Mouse (Mus musculus): ENCODE data around the gene Eif3k. TPM values are rescaled to one million over a fixed set of nuclear protein-coding genes. Genes with fewer than 3 reads are reported as not detected.

Eif3k gene
- polyA plus RNA-seq, 1 experiment from 2014 or later, result 282 TPM

- Histone ChIP-seq H3K4me3 (ENCODE audit: low read depth, low read length) (no peak overlapping the region), H3K27me3 (replicated peaks; ENCODE audit: control insufficient read depth, insufficient read depth, low read length) (no peaks in the 10 kb centered on the region), H3K36me3 (ENCODE audit: control insufficient read depth, insufficient read depth) (peaks cover 3% of the 10 kb centered on the region; the same call in 1 of the 2 replicates), H3K4me1 (replicated peaks; ENCODE audit: control insufficient read depth, insufficient read depth, low read length) (peaks cover 29% of the 10 kb centered on the region), H3K4me2 (replicated peaks; ENCODE audit: low read depth) (peak overlapping the region; percentile 45), H3K27ac (ENCODE audit: low read depth, low read length) (peak overlapping the region; percentile 94), H3K9me3 (ENCODE audit: control insufficient read depth) (no peaks in the 10 kb centered on the region), H3K9ac (ENCODE audit: low read depth, low read length) (peak overlapping the region; percentile 24; the same call in 1 of the 2 replicates)
- no peak; the same call in 1 of the 2 replicates for TF ChIP-seq CTCF (IDR thresholded peaks at IDR 0.05; ENCODE audit: low read depth)
- ATAC-seq, result peak; percentile 93
- WGBS, result 57% methylated on average over 7 of the region's 7 CpGs
Observed at GRCm38 (mm10) chr7:28931032-28931694, 50.5 kb downstream of the Eif3k start.

GRCm38 (mm10) chr7:28930320-28931031, 51.2 kb downstream of the Eif3k start:
- Histone ChIP-seq H3K4me3 (ENCODE audit: low read depth, low read length) (no peak overlapping the region), H3K9ac (ENCODE audit: low read depth, low read length) (0 out of 2 replicates have a peak overlapping the region, but pooled peaks have one; percentile 24), H3K27ac (ENCODE audit: low read depth, low read length) (peak overlapping the region; percentile 86), H3K36me3 (ENCODE audit: control insufficient read depth, insufficient read depth) (peaks cover 3% of the 10 kb centered on the region; the same call in 1 of the 2 replicates), H3K9me3 (ENCODE audit: control insufficient read depth) (no peaks in the 10 kb centered on the region), H3K4me1 (replicated peaks; ENCODE audit: control insufficient read depth, insufficient read depth, low read length) (peaks cover 33% of the 10 kb centered on the region), H3K27me3 (replicated peaks; ENCODE audit: control insufficient read depth, insufficient read depth, low read length) (no peaks in the 10 kb centered on the region), H3K4me2 (replicated peaks; ENCODE audit: low read depth) (peak overlapping the region; percentile 17; the same call in 1 of the 2 replicates)
- TF ChIP-seq CTCF (IDR thresholded peaks at IDR 0.05; ENCODE audit: low read depth), result peak; percentile 36; the same call in 1 of the 2 replicates
- WGBS, result 33% methylated on average over 5 of the region's 5 CpGs
- ATAC-seq, result no peak

- Histone ChIP-seq H3K4me2 (replicated peaks; ENCODE audit: low read depth) (no peak overlapping the region; the same call in 1 of the 2 replicates), H3K9ac (ENCODE audit: low read depth, low read length) (no peak overlapping the region), H3K36me3 (ENCODE audit: control insufficient read depth, insufficient read depth) (peaks cover 3% of the 10 kb centered on the region; the same call in 1 of the 2 replicates), H3K4me3 (ENCODE audit: low read depth, low read length) (no peak overlapping the region), H3K27ac (ENCODE audit: low read depth, low read length) (peak overlapping the region; percentile 86), H3K9me3 (ENCODE audit: control insufficient read depth) (no peaks in the 10 kb centered on the region), H3K4me1 (replicated peaks; ENCODE audit: control insufficient read depth, insufficient read depth, low read length) (peaks cover 40% of the 10 kb centered on the region), H3K27me3 (replicated peaks; ENCODE audit: control insufficient read depth, insufficient read depth, low read length) (no peaks in the 10 kb centered on the region)
- ATAC-seq, result no peak
- 16% methylated on average over 3 of the region's 3 CpGs for WGBS
- TF ChIP-seq CTCF (IDR thresholded peaks at IDR 0.05; ENCODE audit: low read depth), result no peak
Observed at GRCm38 (mm10) chr7:28929381-28929780, 52.3 kb downstream of the Eif3k start.

GRCm38 (mm10) chr7:28926172-28926571, 55.5 kb downstream of the Eif3k start:
- 13% methylated on average over 2 of the region's 2 CpGs for WGBS

GRCm38 (mm10) chr7:28925317-28925716, 56.3 kb downstream of the Eif3k start:
- H3K27ac ChIP-seq (ENCODE audit: low read depth, low read length), result peak overlapping the region; percentile 93
- H3K36me3 ChIP-seq (ENCODE audit: control insufficient read depth, insufficient read depth), result peaks cover 11% of the 10 kb centered on the region
- peak overlapping the region; percentile 43 for H3K9ac ChIP-seq (ENCODE audit: low read depth, low read length)
- ATAC-seq, result peak; percentile 93
- H3K9me3 ChIP-seq (ENCODE audit: control insufficient read depth), result no peaks in the 10 kb centered on the region
- no peaks in the 10 kb centered on the region for H3K27me3 ChIP-seq (replicated peaks; ENCODE audit: control insufficient read depth, insufficient read depth, low read length)
- H3K4me2 ChIP-seq (replicated peaks; ENCODE audit: low read depth), result peak overlapping the region; percentile 42
- H3K4me3 ChIP-seq (ENCODE audit: low read depth, low read length), result no peak overlapping the region
- peak; percentile 53; the same call in 1 of the 2 replicates for TF ChIP-seq CTCF (IDR thresholded peaks at IDR 0.05; ENCODE audit: low read depth)
- H3K4me1 ChIP-seq (replicated peaks; ENCODE audit: control insufficient read depth, insufficient read depth, low read length), result peaks cover 28% of the 10 kb centered on the region
- 6% methylated on average over 9 of the region's 9 CpGs for WGBS

More at GRCm38 (mm10) chr7:28926172-28926571, 55.5 kb downstream of the Eif3k start:
- H3K36me3 ChIP-seq (ENCODE audit: control insufficient read depth, insufficient read depth), result peaks cover 8% of the 10 kb centered on the region
- H3K27ac ChIP-seq (ENCODE audit: low read depth, low read length), result peak overlapping the region; percentile 93
- peaks cover 33% of the 10 kb centered on the region for H3K4me1 ChIP-seq (replicated peaks; ENCODE audit: control insufficient read depth, insufficient read depth, low read length)
- TF ChIP-seq CTCF (IDR thresholded peaks at IDR 0.05; ENCODE audit: low read depth), result no peak
- no peak for ATAC-seq
- no peaks in the 10 kb centered on the region for H3K9me3 ChIP-seq (ENCODE audit: control insufficient read depth)
- H3K4me3 ChIP-seq (ENCODE audit: low read depth, low read length), result no peak overlapping the region
- no peak overlapping the region for H3K9ac ChIP-seq (ENCODE audit: low read depth, low read length)
- no peaks in the 10 kb centered on the region for H3K27me3 ChIP-seq (replicated peaks; ENCODE audit: control insufficient read depth, insufficient read depth, low read length)
- no peak overlapping the region for H3K4me2 ChIP-seq (replicated peaks; ENCODE audit: low read depth)

- Histone ChIP-seq H3K9ac (ENCODE audit: low read depth, low read length) (peak overlapping the region; percentile 43), H3K27me3 (replicated peaks; ENCODE audit: control insufficient read depth, insufficient read depth, low read length) (no peaks in the 10 kb centered on the region), H3K4me3 (ENCODE audit: low read depth, low read length) (no peak overlapping the region), H3K4me2 (replicated peaks; ENCODE audit: low read depth) (peak overlapping the region; percentile 42), H3K36me3 (ENCODE audit: control insufficient read depth, insufficient read depth) (peaks cover 11% of the 10 kb centered on the region), H3K4me1 (replicated peaks; ENCODE audit: control insufficient read depth, insufficient read depth, low read length) (peaks cover 28% of the 10 kb centered on the region), H3K9me3 (ENCODE audit: control insufficient read depth) (no peaks in the 10 kb centered on the region), H3K27ac (ENCODE audit: low read depth, low read length) (peak overlapping the region; percentile 93)
- no peak for TF ChIP-seq CTCF (IDR thresholded peaks at IDR 0.05; ENCODE audit: low read depth)
- ATAC-seq, result peak; percentile 26; the same call in 1 of the 2 replicates
- 21% methylated on average over 3 of the region's 3 CpGs for WGBS
Observed at GRCm38 (mm10) chr7:28924802-28925201, 56.9 kb downstream of the Eif3k start.

Data from intestine, postnatal 0 days (tissue).